Mouse (Mus musculus) thymus, postnatal 4 days (tissue): Measurements from ENCODE around the gene Ccr5.

ENCODE experiments used
- DNase-seq: peaks from one replicate; pipeline ENCODE4 v3.0.0; 2021

Ccr5 gene

GRCm38 (mm10) chr9:124143678-124144077, 22.3 kb downstream of the Ccr5 start:
- DNase-seq, result no peak

GRCm38 (mm10) chr9:124146307-124146706, 25.0 kb downstream of the Ccr5 start:
- DNase-seq, result no peak
